Mouse (Mus musculus): ENCODE data around the gene 1700017N19Rik.
A peak's percentile ranks its signal among the peaks of the same experiment; 100 is the strongest.
"Not testable (repeated sequence)": the region's sequence is repeated elsewhere in the genome, so short reads cannot be mapped to it uniquely, and the experiment has no call there.

Gene 1700017N19Rik

GRCm38 (mm10) chr10:100590323-100590722 is at the start of gene 1700017N19Rik, which contains the start of gene 4930430F08Rik:
TSS of gene 1700017N19Rik (plus strand) at chr10:100590484.
TSS of gene 4930430F08Rik (minus strand) at chr10:100590423.
- no peak for DNase-seq (ENCODE audit: low read depth, low spot score)

DNA sequence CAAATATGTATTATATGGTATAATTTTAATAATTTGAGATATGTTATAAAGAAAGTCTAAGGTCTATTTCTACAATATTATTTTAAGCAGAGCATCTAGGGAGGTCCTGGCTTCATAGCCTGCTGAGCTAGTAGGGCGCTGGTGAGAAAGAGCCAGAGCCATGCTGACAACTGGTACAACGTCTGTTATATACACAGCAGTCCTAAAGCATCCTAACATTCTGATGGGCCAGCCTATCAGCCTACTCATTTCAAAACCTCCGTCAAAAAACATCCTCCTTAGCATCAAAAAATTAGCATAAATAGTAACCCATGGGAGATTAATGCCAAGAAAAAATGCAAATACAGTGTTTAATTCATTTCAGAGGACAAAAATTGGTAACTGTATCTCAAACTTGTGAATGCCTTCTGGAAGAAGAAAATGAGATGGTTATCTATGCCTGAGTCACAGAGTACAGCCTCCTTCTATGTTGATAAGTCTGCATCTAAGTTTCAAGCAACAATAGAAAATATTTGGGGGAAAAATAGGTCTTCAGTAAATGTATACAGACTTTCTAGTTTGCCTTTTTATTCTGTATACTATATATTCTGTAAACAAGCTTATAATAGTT is 33.6 kb upstream of the 1700017N19Rik start:
- DNase-seq (ENCODE audit: low read depth, low spot score), result no peak

DNA sequence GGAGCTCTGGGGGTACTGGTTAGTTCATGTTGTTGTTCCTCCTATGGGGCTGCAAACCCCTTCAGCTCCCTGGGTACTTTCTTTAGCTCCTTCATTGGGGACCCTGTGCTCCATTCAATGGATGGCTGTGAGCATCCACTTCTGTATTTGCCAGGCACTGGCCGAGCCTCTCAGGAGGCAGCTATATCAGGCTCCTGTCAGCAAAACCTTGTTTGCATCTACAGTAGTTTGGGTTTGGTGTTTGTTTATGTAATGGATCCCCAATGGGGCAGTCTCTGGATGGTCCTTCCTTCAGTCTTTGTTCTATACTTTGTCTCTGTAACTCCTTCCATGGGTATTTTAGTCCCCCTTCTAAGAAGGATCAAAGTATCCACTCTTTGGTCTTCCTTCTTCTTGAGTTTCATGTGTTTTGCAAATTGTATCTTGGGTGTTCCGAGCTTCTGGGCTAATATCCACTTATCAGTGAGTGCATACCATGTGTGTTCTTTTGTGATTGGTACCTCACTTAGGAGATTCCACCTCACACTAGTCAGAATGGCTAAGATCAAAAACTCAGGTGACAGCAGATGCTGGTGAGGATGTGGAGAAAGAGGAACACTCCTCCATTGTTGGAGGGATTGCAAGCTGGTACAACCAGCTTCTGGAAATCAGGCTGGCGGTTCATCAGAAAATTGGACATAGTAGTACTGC is 29.9 kb upstream of the 1700017N19Rik start:
- DNase-seq (ENCODE audit: low read depth, low spot score), result not testable (repeated sequence)

DNA sequence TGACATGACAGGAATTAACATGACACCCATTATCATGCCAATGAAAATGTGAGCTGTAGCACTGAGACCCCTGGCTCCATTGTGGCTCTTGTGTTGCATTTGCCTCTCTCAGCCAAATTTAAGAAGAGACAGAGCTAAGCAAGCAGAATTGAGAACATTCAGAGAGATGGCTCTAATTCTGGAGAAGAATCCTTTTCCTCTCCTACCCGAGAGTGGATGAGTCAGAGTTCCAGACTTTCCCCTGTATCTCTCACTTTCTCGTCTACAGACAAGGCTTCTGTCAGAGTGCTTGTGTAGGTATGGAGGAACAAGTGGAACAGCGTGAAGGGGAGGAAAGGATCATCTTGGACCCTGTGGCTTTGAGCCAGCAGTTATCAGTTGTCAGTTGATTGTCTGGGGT is 26.2 kb upstream of the 1700017N19Rik start:
- no peak for DNase-seq (ENCODE audit: low read depth, low spot score)

DNA sequence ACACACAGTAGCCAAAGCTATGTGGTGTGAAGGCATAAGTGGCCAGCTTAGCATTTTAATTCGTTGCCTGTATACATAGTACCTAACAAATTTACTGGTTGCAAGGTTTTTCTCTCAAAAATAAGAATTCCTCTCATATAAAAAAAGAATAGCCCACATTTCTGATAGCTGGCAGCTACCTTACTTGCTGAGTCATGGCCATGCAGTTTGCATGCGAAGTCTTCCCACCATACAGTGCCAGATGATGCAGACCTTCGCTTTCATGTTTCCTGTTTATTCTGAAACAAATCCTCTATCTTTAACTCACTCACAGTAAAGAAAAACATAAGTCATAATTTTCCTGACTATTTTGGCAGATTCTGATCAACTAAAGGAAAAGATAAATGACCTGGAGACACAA is 18.6 kb upstream of the 1700017N19Rik start:
- DNase-seq (ENCODE audit: low read depth, low spot score), result no peak

DNA sequence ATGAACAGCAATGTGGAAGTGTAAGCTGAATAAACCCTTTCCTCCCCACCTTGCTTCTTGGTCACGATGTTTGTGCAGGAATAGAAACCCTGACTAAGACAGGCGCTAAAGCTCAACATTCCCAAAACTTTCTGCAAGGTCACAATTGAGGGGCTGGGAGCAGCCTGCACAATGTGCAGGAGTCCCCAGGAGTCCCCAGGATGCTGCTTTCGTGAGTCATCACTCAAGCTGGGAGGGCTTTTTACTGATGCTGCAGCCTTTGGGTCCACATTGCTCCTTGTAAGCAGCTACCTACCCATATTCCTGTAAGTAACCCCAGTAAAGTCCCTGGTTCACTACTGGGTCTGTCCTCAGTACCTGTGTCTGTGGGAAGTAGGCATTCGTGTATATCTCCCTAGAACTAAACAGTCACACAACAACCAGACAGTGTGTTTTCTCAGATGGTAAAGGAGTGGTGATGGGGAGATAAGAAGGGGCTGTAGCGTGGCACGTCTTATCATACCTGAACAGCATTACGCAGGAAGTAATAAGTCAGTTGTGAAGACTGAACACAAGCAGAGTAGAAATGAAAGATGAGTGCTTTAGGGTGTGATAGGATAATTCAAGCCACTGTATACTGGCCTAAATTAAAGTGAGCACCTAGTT is 15.7 kb upstream of the 1700017N19Rik start:
- DNase-seq (ENCODE audit: low read depth, low spot score), result no peak

- no peak for DNase-seq (ENCODE audit: low read depth, low spot score)
Measured at GRCm38 (mm10) chr10:100575294-100575693, 15.0 kb upstream of the 1700017N19Rik start.

DNA sequence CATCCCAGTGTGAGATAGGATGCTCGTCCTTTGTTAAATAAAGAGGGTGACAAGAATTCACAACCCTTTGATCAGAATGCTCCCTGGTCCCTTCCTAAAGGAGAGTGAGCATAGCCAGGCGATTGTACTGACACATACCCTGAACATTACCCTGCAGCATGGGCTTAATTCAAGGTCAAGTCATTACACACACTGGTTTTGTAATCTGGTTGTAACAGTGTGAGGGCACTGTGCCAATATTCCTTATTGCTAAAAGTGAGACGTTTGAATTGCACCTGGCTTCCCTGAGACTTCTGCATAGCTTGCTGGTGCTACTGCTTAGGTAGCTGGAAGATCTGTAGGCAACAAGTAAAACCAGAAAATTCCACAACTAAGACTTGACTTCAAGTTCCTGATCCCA is 6.1 kb upstream of the 1700017N19Rik start:
- no peak for DNase-seq (ENCODE audit: low read depth, low spot score)

DNA sequence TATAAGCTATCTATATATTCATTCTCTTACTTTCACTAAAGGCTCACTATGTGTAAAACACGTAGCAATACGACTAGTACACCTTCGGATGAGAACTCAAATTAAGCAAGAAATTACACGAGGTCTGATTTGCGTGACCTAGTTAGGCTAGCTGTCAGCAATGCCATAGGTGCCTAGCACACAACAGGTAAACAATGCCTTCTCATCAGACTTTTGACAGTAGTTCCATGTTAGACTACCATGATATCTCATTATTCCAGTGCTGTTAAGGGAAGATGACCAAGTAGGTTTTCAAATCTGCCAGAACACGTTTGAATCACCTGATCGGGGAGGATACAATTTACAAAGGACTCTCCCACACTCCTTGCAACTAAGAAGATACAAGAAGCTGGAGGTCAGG is 1.8 kb upstream of the 1700017N19Rik start:
- no peak for DNase-seq (ENCODE audit: low read depth, low spot score)

DNA sequence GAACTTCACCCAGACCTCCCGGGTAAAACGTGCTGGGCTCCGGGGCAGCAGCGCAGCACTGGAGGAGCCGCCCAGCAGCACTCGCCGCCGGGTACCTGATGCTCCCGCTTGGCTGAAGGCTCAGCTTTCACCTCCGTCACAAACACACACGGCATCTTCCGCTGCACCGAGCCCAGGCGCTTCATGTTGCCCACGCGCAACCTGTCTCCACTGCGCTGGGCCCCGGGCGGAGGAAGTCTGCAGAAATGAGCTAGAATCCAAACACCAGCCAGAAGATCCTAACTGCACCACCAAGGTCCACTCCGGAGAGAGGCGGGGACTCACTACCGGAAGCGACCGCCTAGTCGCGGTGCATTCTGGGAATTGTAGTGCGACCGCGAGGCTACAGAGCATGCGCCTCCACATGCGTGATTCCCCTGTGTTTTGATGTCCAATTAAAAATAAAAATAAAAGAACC is 1.3 kb upstream of the 1700017N19Rik start:
- peak; percentile 93 for DNase-seq (ENCODE audit: low read depth, low spot score)

DNA sequence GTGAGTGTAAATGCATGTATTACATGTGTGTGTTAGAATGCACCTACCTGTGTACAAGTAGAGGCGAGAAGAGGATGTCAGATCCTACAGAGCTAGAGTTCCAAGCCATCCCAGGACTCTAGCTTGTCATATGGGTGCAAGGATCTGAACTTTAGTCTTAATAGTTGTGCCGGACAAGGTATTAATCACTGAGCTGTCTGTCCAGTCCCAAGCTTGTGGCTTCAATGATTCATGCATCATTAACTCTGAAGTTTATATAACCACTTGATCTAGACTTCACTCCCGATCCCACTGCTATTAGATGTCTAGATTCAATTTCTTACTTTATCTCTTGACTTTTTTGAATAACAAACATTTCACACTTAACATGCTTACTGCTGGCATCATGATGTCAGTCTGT is 8.1 kb downstream of the 1700017N19Rik start:
- DNase-seq (ENCODE audit: low read depth, low spot score), result no peak

- no peak for DNase-seq (ENCODE audit: low read depth, low spot score)
Measured at GRCm38 (mm10) chr10:100603511-100603910, 13.2 kb downstream of the 1700017N19Rik start.

DNA sequence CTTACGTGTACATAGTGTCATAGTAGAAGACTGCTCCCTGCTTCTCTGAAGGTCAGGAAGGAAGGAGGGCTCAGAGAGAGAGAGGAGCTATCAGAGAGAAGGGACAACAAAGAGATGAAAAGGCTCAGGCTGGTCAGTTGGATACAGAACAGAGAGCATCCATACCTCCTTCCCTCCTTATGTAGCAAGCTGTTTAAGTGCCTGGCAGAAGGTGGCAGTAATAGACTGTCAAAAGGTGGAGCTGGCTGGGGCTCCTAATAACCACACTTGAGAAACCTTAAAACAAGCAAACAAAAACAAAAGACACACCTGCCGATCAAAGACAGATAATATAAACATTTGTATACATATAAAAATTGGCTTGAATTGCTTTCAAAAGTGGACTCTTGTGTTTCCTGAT is 14.0 kb downstream of the 1700017N19Rik start:
- peak; percentile 49 for DNase-seq (ENCODE audit: low read depth, low spot score)

DNA sequence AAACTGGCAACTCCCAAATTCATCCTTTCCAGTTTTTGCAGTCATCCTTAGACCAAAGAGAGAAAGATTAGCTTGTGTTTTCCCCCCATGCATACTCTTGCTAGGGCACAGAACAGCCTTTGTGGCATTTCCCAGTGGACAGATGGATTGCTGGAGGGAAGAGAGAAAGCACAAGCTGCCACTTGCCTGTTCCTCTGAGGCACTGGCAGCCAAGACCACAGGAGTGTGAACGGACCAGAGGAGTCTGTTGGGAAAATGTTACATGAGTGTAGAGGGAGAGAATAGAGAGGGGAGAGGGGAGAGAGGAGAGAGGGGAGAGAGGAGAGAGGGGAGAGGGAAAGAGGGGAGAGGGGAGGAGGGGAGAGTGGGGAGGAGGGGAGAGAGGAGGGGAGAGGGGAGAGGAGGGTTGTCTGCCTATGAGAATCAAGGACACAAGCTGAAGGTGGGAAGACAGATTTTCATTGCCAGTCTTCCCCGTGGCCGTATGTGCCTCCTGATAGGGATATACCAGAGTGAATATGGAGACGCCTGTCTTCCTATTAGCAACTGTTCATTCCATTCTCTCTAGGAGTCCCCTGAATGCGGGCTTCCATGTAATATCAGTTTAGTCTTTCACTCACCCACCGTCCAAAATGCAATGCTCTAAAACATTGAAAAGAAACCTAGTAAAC is 27.1 kb downstream of the 1700017N19Rik start:
- DNase-seq (ENCODE audit: low read depth, low spot score), result no peak

DNA sequence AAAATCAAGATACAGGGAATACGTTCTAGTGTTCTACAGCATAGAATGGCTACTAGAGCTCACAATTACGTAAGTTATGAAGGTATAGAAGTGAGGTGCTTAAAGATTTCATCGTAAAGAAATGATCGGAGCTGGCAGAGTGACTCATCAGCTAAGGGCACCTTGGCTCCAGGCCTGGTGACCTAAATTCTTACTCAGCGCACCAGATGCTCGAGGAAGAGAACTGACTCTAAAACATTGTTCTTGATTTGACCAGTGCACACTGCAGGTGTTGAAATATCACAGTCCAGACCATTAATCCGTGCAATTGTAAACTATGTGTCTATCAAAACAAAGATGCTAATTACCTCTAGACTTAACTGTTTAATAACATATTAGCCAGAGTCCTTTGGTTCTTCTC is 29.2 kb downstream of the 1700017N19Rik start:
- DNase-seq (ENCODE audit: low read depth, low spot score), result no peak

DNA sequence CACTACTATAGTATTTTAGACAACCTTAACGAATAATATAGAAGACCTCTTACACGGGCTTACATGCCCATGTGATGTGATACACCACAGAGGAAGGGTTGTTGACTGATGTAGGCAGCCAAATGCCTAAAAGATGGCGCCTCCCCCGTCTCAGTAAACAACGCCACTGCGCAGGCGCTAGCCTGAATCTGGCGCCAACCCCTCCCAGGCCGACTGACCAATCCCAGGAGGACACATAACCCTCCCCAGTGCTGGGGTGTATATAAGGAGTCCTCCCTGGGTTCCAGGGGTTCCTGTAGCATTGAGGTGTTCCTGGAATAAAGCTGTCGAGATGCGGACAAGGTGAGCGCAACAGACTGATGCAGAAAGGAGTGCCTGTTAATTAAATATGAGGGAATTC is 29.8 kb downstream of the 1700017N19Rik start:
- DNase-seq (ENCODE audit: low read depth, low spot score), result no peak

DNA sequence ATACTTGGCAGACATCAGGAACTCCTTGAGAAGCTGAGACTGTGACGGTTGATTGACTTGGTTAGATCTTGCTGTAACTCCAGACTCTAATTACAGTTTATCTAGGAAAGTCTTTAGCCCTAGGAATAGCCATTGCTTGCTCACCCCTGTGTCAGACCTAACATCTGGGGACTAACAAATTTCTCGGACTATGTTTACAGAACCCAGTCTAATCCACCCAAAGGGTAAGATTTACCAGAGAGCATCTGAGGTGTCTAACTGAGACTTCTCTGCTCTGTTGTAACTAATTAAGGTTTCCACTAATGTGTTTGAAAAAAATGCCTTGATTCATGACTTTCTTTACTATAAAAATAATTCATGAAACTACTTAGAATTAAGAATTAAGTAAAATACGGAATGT is 32.2 kb downstream of the 1700017N19Rik start:
- no peak for DNase-seq (ENCODE audit: low read depth, low spot score)

DNA sequence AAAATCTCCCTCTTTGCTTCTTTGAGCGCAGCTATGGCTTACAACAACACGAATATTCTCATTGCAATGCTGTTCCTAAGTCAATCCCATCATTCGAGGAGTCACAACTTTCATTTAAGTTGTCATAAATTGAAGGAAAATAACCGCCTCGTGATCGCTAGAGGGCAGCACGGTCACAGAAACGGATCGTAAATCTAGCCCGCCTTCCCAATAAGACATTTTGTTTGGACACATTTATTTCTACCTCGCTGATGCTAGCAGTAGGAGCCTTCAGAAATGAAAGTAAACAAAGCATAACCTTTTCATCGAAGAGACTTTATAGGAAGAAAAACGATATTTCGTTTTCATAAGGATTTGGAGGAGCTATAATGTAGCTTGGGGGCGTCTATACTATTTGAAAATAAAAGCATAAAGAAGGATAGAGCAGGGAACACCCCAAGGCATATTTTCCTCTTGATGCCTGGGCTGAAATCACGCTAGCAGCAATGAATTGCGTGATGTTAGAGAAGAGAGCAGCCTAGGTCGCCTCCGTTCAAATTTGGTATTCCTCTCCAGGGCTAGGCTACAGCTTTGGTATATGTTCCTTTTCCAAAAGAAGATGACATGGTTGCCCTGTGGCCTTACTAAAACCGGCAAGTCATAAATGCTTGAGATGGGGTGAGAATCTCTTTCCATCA is 39.6 kb downstream of the 1700017N19Rik start:
- DNase-seq (ENCODE audit: low read depth, low spot score), result peak; percentile 81

GRCm38 (mm10) chr10:100642887-100643286 is 52.6 kb downstream of the 1700017N19Rik start:
- no peak for DNase-seq (ENCODE audit: low read depth, low spot score)

DNA sequence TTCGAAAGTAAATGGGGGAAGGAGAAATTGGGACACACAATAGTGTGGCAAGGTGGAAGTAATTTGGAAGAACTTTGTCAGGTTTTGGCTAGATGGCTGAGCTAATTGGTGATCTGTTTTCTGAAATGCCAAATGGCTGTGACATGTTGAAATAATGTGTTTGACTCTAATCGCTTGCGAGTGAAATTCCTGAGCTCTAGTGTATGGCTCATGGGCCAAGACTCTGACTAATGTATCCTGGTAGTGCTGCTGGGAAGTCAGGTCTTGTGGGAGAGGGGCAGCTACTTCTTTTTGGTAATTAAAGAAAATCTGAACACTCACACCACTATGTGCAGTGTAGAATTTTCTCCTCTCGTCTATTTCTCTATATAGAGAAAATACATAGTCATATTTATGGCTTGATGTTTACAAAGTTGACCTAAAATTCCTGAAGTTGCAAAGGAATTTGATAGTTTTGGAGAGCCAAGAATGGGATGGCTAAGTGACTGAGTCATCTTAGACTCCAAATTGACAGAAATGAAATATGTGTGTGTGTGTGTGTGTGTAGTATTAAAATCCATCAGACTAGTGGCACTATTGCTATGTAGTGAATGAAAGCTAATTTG is 55.1 kb downstream of the 1700017N19Rik start:
- no peak for DNase-seq (ENCODE audit: low read depth, low spot score)

- no peak for DNase-seq (ENCODE audit: low read depth, low spot score)
Measured at GRCm38 (mm10) chr10:100654183-100654582, 63.9 kb downstream of the 1700017N19Rik start.

Measured in A20 (cell line).